Mouse (Mus musculus) WW6 (cell line): Measurements from ENCODE around the gene Tifab.
"Not testable (repeated sequence)": the region's sequence is repeated elsewhere in the genome, so short reads cannot be mapped to it uniquely, and the experiment has no call there.

ENCODE experiments used
- DNase-seq: peaks from one replicate; pipeline ENCODE4 v3.0.0-alpha.2; 2013; ENCODE audit warnings: low read depth, low spot score

Tifab gene

GRCm38 (mm10) chr13:56178416-56179035 is at the start of gene Tifab:
Gene Tifab, minus strand, starts transcription at chr13:56178885.
- DNase-seq: no peak

DNA sequence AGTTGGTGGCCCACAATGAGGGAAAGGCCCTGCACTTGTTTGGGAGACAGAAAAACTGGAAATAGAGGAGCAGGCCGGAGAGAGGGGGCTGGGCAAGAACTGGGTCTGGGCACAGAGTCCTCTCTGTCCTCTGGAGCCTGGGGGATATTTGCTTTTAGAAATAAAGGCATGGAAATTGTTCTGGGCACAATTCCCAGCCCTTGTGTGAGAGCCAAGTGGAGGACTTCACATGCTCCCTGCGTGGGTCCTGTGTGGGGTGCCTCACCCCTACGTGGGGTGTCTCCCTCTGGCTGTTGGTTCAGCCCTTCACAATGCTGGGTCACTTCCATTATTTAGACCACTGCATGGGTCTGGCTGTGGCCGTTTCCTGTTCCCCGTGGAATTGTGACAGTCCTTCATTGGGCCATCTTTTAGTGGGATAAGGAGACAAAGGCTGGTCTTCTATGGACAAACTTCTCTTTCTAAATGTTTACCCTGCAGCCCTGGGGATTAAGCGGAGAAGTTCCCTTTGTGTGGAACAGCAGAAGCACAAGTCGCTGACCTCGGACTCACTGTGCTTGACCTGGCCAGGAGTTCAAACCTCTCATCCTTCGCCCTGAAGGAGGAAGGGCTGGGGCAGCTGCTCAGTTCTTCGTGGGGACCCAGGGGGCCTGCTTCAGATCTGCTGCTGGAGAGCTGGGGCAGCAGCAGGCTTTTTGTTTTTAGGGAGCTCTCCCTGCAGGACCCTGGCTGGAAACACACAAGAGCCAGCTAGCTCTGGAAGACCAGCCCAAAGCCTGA is 47.7 kb upstream of the Tifab start:
- no peak for DNase-seq

GRCm38 (mm10) chr13:56223625-56224024 is 44.9 kb upstream of the Tifab start:
- DNase-seq: no peak

- DNase-seq: no peak
Observed at GRCm38 (mm10) chr13:56222849-56223246, 44.2 kb upstream of the Tifab start.

DNA sequence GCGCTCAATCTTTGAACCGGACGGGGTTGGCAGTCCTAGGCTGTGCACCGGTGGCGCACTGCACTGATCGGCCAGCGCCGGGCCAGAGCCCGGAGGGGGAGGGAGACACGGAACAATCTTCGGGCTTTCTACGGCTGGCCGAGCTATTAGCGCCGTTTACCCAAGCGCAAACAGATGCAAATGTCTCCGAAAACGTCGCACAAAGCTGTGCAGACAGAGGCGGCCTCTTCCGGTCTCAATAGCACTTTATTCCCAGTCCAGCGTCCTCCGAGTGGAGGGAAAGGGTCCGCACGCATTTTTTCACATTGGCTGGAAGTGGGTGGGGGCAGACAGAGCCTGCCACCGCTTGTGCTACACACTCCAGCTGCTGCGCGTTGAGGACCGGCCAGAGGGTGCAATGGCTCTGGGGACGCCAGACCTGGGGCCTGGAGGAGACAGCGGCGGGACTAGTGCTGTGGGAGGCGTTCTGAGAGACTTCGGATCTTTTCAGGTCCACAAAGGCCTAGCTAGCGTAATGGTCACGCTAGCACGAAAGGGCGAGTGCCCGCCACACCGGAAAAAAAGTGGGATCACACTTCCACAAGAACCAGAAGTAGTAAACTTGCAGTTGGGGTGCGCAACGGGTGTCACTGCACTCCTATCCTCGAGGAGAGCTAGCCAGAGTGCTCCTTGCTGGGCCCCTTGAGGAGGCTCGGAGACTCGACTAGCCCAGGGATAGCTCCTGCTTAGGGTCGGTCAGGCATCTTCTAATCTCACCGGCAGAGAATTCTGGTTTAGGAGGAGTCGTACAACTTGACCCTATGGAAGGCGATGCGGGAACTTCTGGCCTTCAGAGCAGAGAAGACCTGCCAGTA is 43.5 kb upstream of the Tifab start:
- no peak for DNase-seq

- peak; percentile 72 for DNase-seq
Observed at GRCm38 (mm10) chr13:56221129-56221910, 42.6 kb upstream of the Tifab start.

DNA sequence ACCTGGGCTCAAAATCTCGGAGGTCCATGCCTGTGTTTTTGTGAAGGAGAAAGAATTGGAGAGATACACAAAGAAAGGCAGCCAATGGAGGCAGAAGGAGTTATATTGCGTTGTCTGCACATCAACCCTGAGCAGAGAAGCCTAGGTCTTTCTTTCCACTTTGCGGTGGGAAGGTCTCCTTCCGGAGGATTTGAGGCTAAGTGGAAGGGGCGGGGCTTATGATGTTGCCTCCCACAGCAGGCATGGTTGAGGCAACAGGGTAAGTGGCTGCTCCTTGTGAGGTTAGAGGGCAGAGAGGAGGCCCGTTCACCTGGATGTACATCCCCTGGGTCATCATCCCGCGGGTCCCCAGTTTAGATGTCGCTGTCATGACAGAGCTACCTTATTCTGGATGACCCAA is 40.6 kb upstream of the Tifab start:
- DNase-seq: no peak

DNA sequence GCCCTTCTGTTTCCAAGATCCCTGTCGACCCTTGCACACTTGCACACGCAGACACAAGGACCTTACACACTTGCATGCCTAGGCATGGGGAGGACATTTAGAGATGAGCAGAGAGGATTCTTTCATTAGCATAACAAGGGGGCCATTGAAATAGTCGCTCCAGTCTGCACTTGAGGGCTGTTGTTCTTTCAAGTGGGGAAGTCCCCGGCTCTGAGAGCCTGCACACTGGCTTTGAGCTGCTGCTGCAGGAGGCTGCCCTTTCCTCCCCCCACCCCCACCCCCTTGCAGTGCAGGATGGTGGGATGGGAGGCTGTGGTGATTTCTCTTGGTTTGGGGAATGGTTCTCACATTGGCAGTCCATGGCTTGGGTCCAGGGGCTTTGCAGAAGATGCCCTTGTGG is 37.4 kb upstream of the Tifab start:
- no peak for DNase-seq

DNA sequence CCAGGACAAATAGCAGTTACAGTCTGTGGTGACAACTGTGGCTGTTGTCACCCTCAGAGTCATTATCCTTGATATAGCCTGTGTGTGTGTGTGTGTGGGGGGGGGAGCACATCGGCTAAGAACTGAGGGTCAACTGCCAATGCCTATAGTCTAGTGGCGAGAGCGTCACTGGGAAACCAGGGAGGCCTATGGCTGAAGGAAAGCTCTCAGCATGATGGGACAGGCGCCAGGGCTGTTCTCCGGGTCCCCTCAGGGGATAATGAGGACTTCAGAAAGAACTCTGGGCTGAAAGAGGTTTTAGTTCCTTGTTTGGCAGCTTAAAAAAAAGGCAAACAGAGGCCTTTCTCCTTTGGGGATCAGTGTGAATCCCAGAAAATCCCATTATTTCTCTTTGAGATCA is 35.9 kb upstream of the Tifab start:
- no peak for DNase-seq

DNA sequence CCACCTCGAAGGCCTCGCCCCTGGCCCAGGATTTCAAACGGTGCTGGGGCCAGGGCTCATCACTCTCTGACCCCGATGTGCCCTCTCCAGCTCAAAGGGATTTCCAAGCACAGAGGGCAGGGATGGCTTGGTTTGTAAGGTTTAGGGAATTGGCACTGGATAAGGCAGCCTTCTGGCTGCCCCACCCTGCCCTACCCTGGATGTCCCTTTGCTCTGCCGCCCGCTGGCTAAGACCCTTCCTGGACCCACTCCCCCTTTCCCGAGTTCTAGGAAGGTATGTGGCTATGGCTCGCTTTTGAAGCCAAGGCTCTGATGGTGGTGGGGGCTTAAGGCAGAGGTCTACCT is 30.4 kb upstream of the Tifab start:
- DNase-seq: no peak

GRCm38 (mm10) chr13:56208225-56209066 is 29.8 kb upstream of the Tifab start:
- DNase-seq: no peak

- DNase-seq: no peak
Observed at GRCm38 (mm10) chr13:56199506-56199905, 20.8 kb upstream of the Tifab start.

- peak; percentile 82 for DNase-seq
Observed at GRCm38 (mm10) chr13:56197473-56198266, 19.0 kb upstream of the Tifab start.

DNA sequence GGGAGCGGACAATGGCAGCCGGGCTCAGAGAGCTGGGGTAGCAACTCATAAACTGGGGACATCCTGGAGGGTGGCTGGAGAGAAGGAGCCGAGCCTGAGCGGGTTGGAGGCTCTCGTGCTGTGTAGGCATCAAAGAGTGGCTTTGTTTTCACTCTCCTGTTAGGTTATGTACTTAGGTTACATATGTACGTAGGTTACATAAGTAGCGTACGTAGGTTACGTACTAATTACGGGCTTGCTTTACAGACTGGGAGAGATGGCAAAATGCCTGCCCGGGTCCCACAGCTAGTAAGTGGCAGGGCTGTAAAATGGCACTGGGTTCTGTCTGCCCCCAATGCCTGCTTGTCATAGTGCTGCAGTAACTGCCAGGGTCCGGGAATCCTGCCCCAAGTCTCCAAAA is 18.3 kb upstream of the Tifab start:
- no peak for DNase-seq

DNA sequence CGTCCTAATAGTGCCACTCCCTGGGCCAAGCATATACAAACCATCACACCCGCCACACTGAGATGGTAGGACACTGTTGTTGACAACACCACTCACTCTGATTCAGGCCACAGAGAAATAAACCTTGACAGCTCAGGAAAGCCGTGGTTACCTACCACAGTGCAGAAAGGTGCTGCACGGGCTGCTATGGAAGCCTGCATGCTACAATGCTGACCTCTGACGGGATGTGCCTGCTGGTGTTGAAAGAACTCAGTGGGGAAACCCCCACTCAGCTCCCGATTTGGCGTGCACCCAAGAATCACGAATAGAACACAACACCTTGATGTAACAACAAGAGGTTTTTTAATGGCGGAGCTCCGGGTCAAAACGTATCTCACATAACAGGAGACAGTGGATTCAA is 17.1 kb upstream of the Tifab start:
- not testable (repeated sequence) for DNase-seq

GRCm38 (mm10) chr13:56194181-56194580 is 15.5 kb upstream of the Tifab start:
- not testable (repeated sequence) for DNase-seq

DNA sequence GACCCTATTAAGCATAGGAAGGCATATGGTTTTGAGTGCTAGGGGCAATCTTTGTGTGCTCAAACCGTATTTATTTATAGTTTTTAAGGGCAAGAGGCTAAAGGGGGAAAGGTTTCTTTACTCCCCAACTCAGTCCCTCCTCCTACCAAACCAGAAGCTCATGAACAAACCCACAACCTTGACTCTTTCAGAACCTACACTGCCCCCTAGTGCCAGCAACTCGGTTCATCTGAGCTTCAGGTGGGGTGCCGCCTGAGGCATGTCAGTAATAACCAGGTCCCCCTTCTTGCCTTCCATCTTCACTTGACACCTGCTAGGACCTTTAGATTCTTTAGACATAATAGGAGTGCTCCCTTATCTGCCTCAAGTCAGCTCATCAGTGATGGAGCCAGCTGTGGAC is 12.5 kb upstream of the Tifab start:
- DNase-seq: no peak

DNA sequence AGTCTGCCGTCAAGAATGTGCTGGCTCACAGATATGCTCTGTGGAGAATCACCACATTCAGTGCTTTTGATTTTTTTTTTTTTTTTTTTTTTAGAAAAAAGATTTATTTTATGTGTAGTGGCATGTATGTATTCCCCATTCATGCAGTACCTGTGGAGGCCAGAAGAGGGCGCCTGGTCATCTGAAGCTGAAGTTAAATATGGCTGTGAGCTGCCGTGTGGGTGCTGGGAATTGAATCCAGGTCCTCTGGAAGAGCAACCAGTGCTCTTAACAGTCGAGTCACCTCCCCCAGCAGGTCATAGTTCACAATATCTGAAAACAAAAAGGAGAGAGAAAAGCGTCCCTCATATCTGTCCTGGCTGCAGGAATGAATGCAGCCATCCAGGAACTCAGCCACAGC is 11.0 kb upstream of the Tifab start:
- no peak for DNase-seq

DNA sequence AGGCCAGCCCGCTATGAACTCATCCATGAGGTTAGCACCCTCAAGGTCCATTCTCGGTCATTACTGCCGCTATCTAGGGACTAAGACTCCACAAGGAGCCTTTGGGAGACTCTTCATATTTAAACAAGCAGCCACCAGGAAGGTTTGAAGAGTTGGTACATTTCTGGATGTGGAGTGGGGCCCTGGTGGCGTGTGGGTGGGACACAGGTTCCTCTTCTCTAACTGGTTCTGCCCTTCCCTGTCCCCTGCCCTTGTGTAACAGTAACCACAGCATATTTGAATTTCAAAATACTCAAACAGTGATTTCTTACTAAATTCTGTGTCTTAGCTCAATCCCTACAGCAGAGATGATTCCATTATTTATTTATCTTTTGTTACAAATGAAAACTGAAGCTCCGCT is 5.0 kb upstream of the Tifab start:
- DNase-seq: no peak

- no peak for DNase-seq
Observed at GRCm38 (mm10) chr13:56181424-56181823, 2.7 kb upstream of the Tifab start.
